Mouse (Mus musculus): ENCODE data around the gene Lag3.

- TF ChIP-seq POLR2AphosphoS2 (IDR thresholded peaks at IDR 0.05; ENCODE audit: low read depth, low read length) (no peak), EP300 (IDR thresholded peaks at IDR 0.05; ENCODE audit: low read length) (no peak), CTCF (conservative IDR thresholded peaks at IDR 0.05 in 1 of 2, IDR thresholded peaks at IDR 0.05 in 1 of 2; ENCODE audit: low read depth in 2 of 2, low read length in 2 of 2) (no peak), USF1 (IDR thresholded peaks at IDR 0.05; ENCODE audit: low read depth, low read length) (no peak), ELF1 (IDR thresholded peaks at IDR 0.05; ENCODE audit: low read depth, low read length) (no peak), PAX5 (IDR thresholded peaks at IDR 0.05; ENCODE audit: low read length) (no peak), MYC (IDR thresholded peaks at IDR 0.05; ENCODE audit: low read depth, low read length) (no peak), SMC3 (IDR thresholded peaks at IDR 0.05; ENCODE audit: low read depth, low read length) (no peak), MAX (IDR thresholded peaks at IDR 0.05; ENCODE audit: low read length) (no peak), ZC3H11A (IDR thresholded peaks at IDR 0.05; ENCODE audit: low read depth, low read length) (no peak)
These were observed 10.0 kb upstream of the Lag3 start for GRCm38 (mm10) chr6:124921539-124921938.
